Mouse (Mus musculus): ENCODE measurements around the gene Gdf9. TPM values are rescaled to one million over a fixed set of nuclear protein-coding genes. Genes with fewer than 3 reads are reported as not detected.
A peak's percentile ranks its signal among the peaks of the same experiment; 100 is the strongest.

The Gdf9 gene
- total and polyA plus RNA-seq, 3 experiments: 0.42 to 0.43 TPM; not detected in 1

DNA sequence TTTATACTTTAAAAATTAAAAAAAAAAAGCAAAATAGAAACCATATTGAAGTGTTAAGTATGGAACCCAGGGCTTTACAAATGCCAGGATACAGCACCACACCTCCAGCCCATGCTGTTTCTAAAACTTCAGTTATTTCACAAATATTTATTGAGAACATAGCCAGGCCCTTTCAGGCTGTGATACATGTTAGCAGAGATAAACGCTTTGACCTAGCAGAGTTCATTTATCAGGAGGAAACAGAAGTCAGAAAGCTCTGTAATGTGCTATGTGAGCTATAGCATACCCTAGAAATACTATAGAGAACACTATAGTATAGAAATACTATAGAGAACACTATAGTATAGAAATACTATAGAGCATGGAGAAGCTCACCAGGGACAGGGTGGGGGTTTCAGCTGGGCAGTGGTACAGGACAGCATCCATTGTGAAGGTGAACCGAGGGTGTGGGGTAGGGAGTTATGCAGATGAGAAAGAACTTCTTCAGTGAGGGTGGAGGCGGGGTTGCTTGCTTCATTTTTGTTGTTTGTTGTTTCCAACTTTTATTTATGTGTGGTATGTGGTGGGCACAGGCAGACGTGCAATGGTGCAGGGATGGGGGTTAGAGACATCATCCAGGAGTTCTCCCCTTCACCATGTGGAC is 50.4 kb downstream of the Gdf9 start (continued):
- TF ChIP-seq JUND (IDR thresholded peaks at IDR 0.05; ENCODE audit: low read depth, low read length): no peak; the same call in 1 of the 2 replicates
- TF ChIP-seq TAL1 (IDR thresholded peaks at IDR 0.05; ENCODE audit: low read length): peak; percentile 96
- TF ChIP-seq UBTF (IDR thresholded peaks at IDR 0.05; ENCODE audit: borderline replicate concordance, insufficient read depth, low read depth, low read length): 0 out of 2 replicates have a peak, but pooled peaks have one; percentile 30
- TF ChIP-seq HCFC1 (IDR thresholded peaks at IDR 0.05; ENCODE audit: low read depth, low read length): no peak
- no peak for TF ChIP-seq ZC3H11A (IDR thresholded peaks at IDR 0.05; ENCODE audit: low read depth, low read length)
- no peak for TF ChIP-seq E2F4 (IDR thresholded peaks at IDR 0.05; ENCODE audit: borderline replicate concordance, low read depth, low read length)
- no peak for TF ChIP-seq ZNF384 (IDR thresholded peaks at IDR 0.05; ENCODE audit: low read depth, low read length)
- TF ChIP-seq USF2 (IDR thresholded peaks at IDR 0.05; ENCODE audit: borderline replicate concordance in 1 of 2, insufficient read depth in 1 of 2, low read depth in 1 of 2, low read length in 2 of 2): no peak
- no peak for TF ChIP-seq SMC3 (IDR thresholded peaks at IDR 0.05; ENCODE audit: low read depth, low read length)
- no peak for TF ChIP-seq POLR2AphosphoS2 (IDR thresholded peaks at IDR 0.05; ENCODE audit: low read length)
- peak; percentile 31; the same call in 1 of the 2 replicates for TF ChIP-seq MYB (IDR thresholded peaks at IDR 0.05; ENCODE audit: low read depth, low read length)
- TF ChIP-seq CHD2 (IDR thresholded peaks at IDR 0.05; ENCODE audit: low read length): no peak; the same call in 1 of the 2 replicates
- TF ChIP-seq KAT2A (conservative IDR thresholded peaks at IDR 0.05; ENCODE audit: low read depth, low read length): no peak

DNA sequence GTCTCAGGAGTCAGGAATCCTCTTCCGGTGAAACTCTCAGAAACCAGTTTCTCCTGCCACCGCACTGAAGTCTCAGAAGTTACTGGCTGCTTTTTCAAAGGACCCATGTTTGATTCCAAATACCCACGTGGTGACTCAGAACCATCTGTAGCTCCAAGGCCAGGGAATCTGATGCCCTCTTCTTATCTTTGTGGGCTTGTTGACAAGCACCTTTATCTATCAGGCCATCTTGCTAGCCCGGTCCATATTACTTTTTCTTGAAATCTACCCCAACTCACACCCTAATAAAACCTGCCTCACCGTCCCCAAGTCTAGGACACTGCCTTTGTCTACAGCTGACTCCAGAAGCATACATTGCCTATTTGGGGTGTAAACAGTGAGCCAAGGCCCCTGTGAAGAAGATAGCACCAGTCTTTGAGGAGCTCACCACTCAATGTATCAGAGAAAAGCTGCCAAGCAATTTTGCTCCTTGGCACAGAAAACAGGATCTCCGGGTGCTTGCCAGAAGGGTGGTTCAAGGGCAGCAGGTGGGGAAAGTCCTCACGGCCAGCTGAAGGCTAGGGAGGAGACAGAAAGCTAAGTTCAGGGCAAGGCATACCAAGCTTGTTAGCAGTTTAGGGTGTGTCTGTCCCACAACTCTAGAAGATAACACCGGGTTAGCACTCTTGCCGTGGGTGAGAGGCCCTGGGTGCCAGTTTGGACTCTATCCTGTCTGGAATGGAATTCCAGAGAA is 52.5 kb downstream of the Gdf9 start:
- H3K4me3 ChIP-seq (ENCODE audit: control insufficient read depth in 1 of 2, insufficient read depth in 1 of 2, low read depth in 2 of 2, low read length in 2 of 2): peak overlapping the region; percentile 10 to 16; a peak in 2 of 4 replicates
- H3K27me3 ChIP-seq (ENCODE audit: control insufficient read depth in 1 of 2, insufficient read depth in 2 of 2, low read length in 2 of 2): no peaks in the 10 kb centered on the region
- peaks cover 22 to 30% of the 10 kb centered on the region in 2 experiments for H3K4me1 ChIP-seq (ENCODE audit: control insufficient read depth in 1 of 2, insufficient read depth in 2 of 2, low read length in 2 of 2)
- no peaks in the 10 kb centered on the region for H3K9me3 ChIP-seq (replicated peaks; ENCODE audit: insufficient read depth, low read length)
- H3K27ac ChIP-seq (ENCODE audit: control insufficient read depth, low read depth, low read length): peak overlapping the region; percentile 80
- peak overlapping the region; percentile 49 for H3K9ac ChIP-seq (ENCODE audit: control insufficient read depth, low read depth, low read length, poor library complexity, severe bottlenecking)
- peaks cover 0 to 35% of the 10 kb centered on the region in 2 experiments; a peak in 2 of 4 replicates for H3K36me3 ChIP-seq (ENCODE audit: control insufficient read depth in 1 of 2, insufficient read depth in 2 of 2, low read length in 2 of 2)
- peak; percentile 88 for DNase-seq (ENCODE audit: low read depth, low spot score)
- no peaks in the 10 kb centered on the region for H3K79me2 ChIP-seq (ENCODE audit: control insufficient read depth, insufficient read depth, low read length, poor library complexity)
- peak; percentile 89 for TF ChIP-seq GATA1 (IDR thresholded peaks at IDR 0.05; ENCODE audit: low read depth, low read length)
- no peak for TF ChIP-seq NRF1 (IDR thresholded peaks at IDR 0.05; ENCODE audit: insufficient read depth, low read depth, low read length, poor library complexity, severe bottlenecking)
- peak; percentile 83 for TF ChIP-seq SIN3A (IDR thresholded peaks at IDR 0.05; ENCODE audit: low read length)
- TF ChIP-seq JUND (IDR thresholded peaks at IDR 0.05; ENCODE audit: low read depth, low read length): no peak
- TF ChIP-seq POLR2AphosphoS2 (IDR thresholded peaks at IDR 0.05; ENCODE audit: low read length): peak; percentile 34; the same call in 1 of the 2 replicates
- TF ChIP-seq MXI1 (IDR thresholded peaks at IDR 0.05; ENCODE audit: low read depth, low read length): peak; percentile 93
- peak; percentile 27; the same call in 1 of the 2 replicates for TF ChIP-seq ZNF384 (IDR thresholded peaks at IDR 0.05; ENCODE audit: low read depth, low read length)
- TF ChIP-seq GABPA (IDR thresholded peaks at IDR 0.05; ENCODE audit: low read depth, low read length): peak; percentile 66; the same call in 1 of the 2 replicates
- no peak for TF ChIP-seq RAD21 (IDR thresholded peaks at IDR 0.05; ENCODE audit: low read depth, low read length)
- no peak for TF ChIP-seq ELF1 (IDR thresholded peaks at IDR 0.05; ENCODE audit: low read depth, low read length)
- TF ChIP-seq RCOR1 (IDR thresholded peaks at IDR 0.05; ENCODE audit: low read depth, low read length): no peak; the same call in 1 of the 2 replicates
- no peak; the same call in 1 of the 2 replicates for TF ChIP-seq MAZ (IDR thresholded peaks at IDR 0.05; ENCODE audit: low read depth, low read length)
- TF ChIP-seq TAL1 (IDR thresholded peaks at IDR 0.05; ENCODE audit: low read length): peak; percentile 31
- TF ChIP-seq USF2 (IDR thresholded peaks at IDR 0.05; ENCODE audit: borderline replicate concordance in 1 of 2, insufficient read depth in 1 of 2, low read depth in 1 of 2, low read length in 2 of 2): no peak
- TF ChIP-seq CHD1 (IDR thresholded peaks at IDR 0.05; ENCODE audit: low read depth, low read length): no peak; the same call in 1 of the 2 replicates
- TF ChIP-seq USF1 (IDR thresholded peaks at IDR 0.05; ENCODE audit: low read depth, low read length): peak; percentile 64
- TF ChIP-seq UBTF (IDR thresholded peaks at IDR 0.05; ENCODE audit: borderline replicate concordance, insufficient read depth, low read depth, low read length): no peak
- no peak; a peak in 1 of 6 replicates for TF ChIP-seq CTCF (IDR thresholded peaks at IDR 0.05 in 2 of 3, conservative IDR thresholded peaks at IDR 0.05 in 1 of 3; ENCODE audit: control insufficient read depth in 1 of 3, insufficient read depth in 1 of 3, low read depth in 2 of 3, low read length in 3 of 3, poor library complexity in 1 of 3, severe bottlenecking in 1 of 3)
- peak; percentile 43; the same call in 1 of the 2 replicates for TF ChIP-seq NELFE (IDR thresholded peaks at IDR 0.05; ENCODE audit: low read depth, low read length)
- peak; percentile 72; the same call in 1 of the 2 replicates for TF ChIP-seq MAX (IDR thresholded peaks at IDR 0.05; ENCODE audit: low read length)
- TF ChIP-seq ETS1 (IDR thresholded peaks at IDR 0.05; ENCODE audit: low read depth, low read length): peak; percentile 88
- peak; percentile 28; the same call in 1 of the 2 replicates for TF ChIP-seq SMC3 (IDR thresholded peaks at IDR 0.05; ENCODE audit: low read depth, low read length)
- peak; percentile 53; the same call in 1 of the 2 replicates for TF ChIP-seq MYC (IDR thresholded peaks at IDR 0.05; ENCODE audit: low read depth, low read length)
- peak in 1 of 2 experiments; percentile 55; a peak in 1 of 4 replicates for TF ChIP-seq POLR2A (IDR thresholded peaks at IDR 0.05; ENCODE audit: control insufficient read depth in 1 of 2, insufficient read depth in 1 of 2, low read depth in 1 of 2, low read length in 2 of 2, poor library complexity in 1 of 2)

All from MEL (cell line).